Mouse (Mus musculus) small intestine, adult 2 months (tissue): ENCODE measurements at regions not wholly inside any gene's neighbourhood (a gene's known extent, or its start where the extent isn't known, plus 50 kb on each side); places are given as distances from the start of the nearest gene placed in this dataset.

Source experiments
- H3K27ac ChIP-seq: fragments of 200-500 bp; 2 replicates; pipeline ENCODE4 v1.5.1; 2012; ENCODE audit warnings: low read depth, low read length, control low read depth, inconsistent platforms; ENCODE audit not compliant: insufficient read depth
- H3K27me3 ChIP-seq: fragments of 200-500 bp; 2 replicates; pipeline ENCODE4 v1.6.1; 2012; ENCODE audit warnings: mild to moderate bottlenecking, moderate library complexity, low read length, inconsistent platforms; ENCODE audit not compliant: control insufficient read depth, insufficient read depth
- H3K36me3 ChIP-seq: fragments of 200-500 bp; 2 replicates; pipeline ENCODE4 v1.6.1; 2012; ENCODE audit warnings: mild to moderate bottlenecking, low read length, control low read depth, inconsistent platforms; ENCODE audit not compliant: control insufficient read depth, insufficient read depth
- H3K4me1 ChIP-seq: fragments of 200-500 bp; 2 replicates; pipeline ENCODE4 v1.6.1; 2012; ENCODE audit warnings: low read length, inconsistent platforms, mixed read lengths; ENCODE audit not compliant: control insufficient read depth, insufficient read depth, insufficient read length
- H3K4me3 ChIP-seq: fragments of 200-500 bp; 2 replicates; pipeline ENCODE4 v1.5.1; 2012; ENCODE audit warnings: low read depth, mild to moderate bottlenecking, control low read depth, inconsistent platforms, low read length, moderate library complexity
- CTCF ChIP-seq: fragments of 200-500 bp; IDR thresholded peaks from 2 replicates; pipeline ENCODE4 v1.5.1; 2012; ENCODE audit warnings: low read depth, mild to moderate bottlenecking, control low read depth, inconsistent platforms, low read length, moderate library complexity, mixed read lengths; ENCODE audit not compliant: insufficient replicate concordance, insufficient read length; ENCODE audit errors: extremely low read depth
- POLR2A ChIP-seq: fragments of 200-500 bp; IDR thresholded peaks from 2 replicates; pipeline ENCODE4 v1.6.1; 2012; ENCODE audit warnings: low read depth, mild to moderate bottlenecking, control low read depth, inconsistent platforms, low read length, moderate library complexity
- WGBS: fragments of 180-500 bp; shearing (Covaris S2); methylation state at CpG from one replicate; pipeline ENCODE4 v1.1.7; 2018; 5-methylcytosine and 5-hydroxymethylcytosine counted together

- TF ChIP-seq POLR2A (no peak), CTCF (no peak)
- 58% methylated on average over 3 of the region's 3 CpGs for WGBS
- no peaks in the 10 kb centered on the region for H3K36me3 ChIP-seq
These were observed 101.5 kb downstream of the Ndfip2 start for GRCm38 (mm10) chr14:105359829-105360228.

More at GRCm38 (mm10) chr14:105359829-105360228, 101.5 kb downstream of the Ndfip2 start:
- H3K4me3 ChIP-seq: no peak overlapping the region
- no peaks in the 10 kb centered on the region for H3K4me1 ChIP-seq
- H3K27ac ChIP-seq: no peak overlapping the region
- H3K27me3 ChIP-seq: no peaks in the 10 kb centered on the region
